Mouse (Mus musculus): ENCODE measurements at regions not wholly inside any gene's neighbourhood (a gene's known extent, or its start where the extent isn't known, plus 50 kb on each side); places are given as distances from the start of the nearest gene placed in this dataset.

DNA sequence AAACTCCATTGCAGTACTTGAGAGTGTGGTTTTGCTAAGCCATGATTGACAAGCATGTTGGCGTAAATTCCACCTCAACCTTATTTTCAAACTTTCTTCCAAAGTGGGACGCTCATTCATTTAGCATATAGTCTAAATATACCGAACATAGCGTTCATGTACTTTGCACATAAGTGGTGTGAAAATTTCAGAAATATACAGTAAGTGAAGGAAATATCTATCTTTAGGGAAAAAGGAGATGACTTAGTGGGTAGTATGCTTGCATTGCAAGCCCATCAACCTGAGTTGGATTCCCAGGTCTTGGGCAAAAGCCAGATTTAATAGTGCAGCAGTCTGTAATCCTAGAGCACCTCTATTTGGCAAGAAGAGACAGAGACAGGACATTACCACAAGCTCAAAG, 493.8 kb upstream of the Cdh6 start:
- Histone ChIP-seq H3K9ac (ENCODE audit: low read depth, low read length) (no peak overlapping the region), H3K4me3 (ENCODE audit: insufficient read depth, low read depth, low read length) (no peak overlapping the region), H3K27ac (replicated peaks; ENCODE audit: insufficient read depth, low read depth, low read length) (no peak overlapping the region), H3K79me2 (ENCODE audit: control insufficient read depth, insufficient read depth, low read length) (no peaks in the 10 kb centered on the region), H3K36me3 (ENCODE audit: control insufficient read depth, insufficient read depth, low read length) (no peaks in the 10 kb centered on the region), H3K4me1 (ENCODE audit: control insufficient read depth, insufficient read depth, low read length) (no peaks in the 10 kb centered on the region), H3K27me3 (ENCODE audit: control insufficient read depth, insufficient read depth, low read length) (no peaks in the 10 kb centered on the region)
- no peak for TF ChIP-seq POLR2A (IDR thresholded peaks at IDR 0.05; ENCODE audit: extremely low read depth, insufficient read depth, low read length)
- TF ChIP-seq CTCF (IDR thresholded peaks at IDR 0.05; ENCODE audit: low read depth, low read length), result no peak
- no peak for DNase-seq (ENCODE audit: extremely low read depth, low read depth, low spot score)
- 92% methylated on average over 4 of the region's 4 CpGs for WGBS

DNA sequence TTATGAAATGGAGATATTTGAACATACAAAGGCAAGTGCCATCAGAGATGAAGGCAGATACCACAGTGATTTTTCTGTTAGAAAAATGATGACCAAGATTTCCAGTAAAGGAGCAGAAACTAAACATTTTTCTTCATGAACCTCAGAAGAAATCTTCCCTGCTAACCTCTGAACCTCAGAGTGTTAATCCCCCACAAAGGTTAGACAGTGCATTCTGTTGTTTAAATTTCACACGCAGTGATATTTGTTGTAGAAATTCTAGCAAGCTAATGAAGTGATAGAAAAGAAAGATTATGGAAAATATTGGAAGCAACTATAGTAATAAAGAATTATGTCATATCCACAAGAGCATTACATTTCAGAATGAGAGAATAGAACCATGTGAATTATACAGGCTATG, 488.8 kb upstream of the Cdh6 start:
- Histone ChIP-seq H3K79me2 (ENCODE audit: control insufficient read depth, insufficient read depth, low read length) (no peaks in the 10 kb centered on the region), H3K36me3 (ENCODE audit: control insufficient read depth, insufficient read depth, low read length) (no peaks in the 10 kb centered on the region), H3K9ac (ENCODE audit: low read depth, low read length) (no peak overlapping the region), H3K27me3 (ENCODE audit: control insufficient read depth, insufficient read depth, low read length) (no peaks in the 10 kb centered on the region), H3K4me3 (ENCODE audit: insufficient read depth, low read depth, low read length) (no peak overlapping the region), H3K4me1 (ENCODE audit: control insufficient read depth, insufficient read depth, low read length) (no peaks in the 10 kb centered on the region), H3K27ac (replicated peaks; ENCODE audit: insufficient read depth, low read depth, low read length) (no peak overlapping the region)
- DNase-seq (ENCODE audit: extremely low read depth, low read depth, low spot score), result no peak
- TF ChIP-seq POLR2A (IDR thresholded peaks at IDR 0.05; ENCODE audit: extremely low read depth, insufficient read depth, low read length), result no peak
- WGBS, result 84% methylated on average over 1 of the region's 1 CpGs

DNA sequence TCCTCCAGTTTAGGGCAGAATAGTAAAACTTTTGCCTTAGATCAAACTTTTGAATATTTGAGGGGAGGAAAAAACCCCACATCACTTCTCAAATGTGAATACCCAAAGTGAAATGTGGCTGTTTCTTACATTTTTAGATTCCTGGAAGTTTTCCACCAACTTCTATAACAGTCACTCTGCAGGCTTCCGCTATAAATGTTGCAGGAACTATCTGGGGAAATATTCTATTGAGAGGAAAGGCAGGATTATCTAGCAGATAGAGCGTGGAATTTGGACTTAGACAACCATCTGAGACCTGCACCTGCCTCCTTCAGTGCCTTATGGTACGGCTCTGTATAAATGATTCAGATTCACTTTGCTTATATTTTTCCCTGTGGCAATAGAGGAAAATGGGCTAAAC, 481.6 kb upstream of the Cdh6 start:
- Histone ChIP-seq H3K27me3 (ENCODE audit: control insufficient read depth, insufficient read depth, low read length) (no peaks in the 10 kb centered on the region), H3K36me3 (ENCODE audit: control insufficient read depth, insufficient read depth, low read length) (no peaks in the 10 kb centered on the region), H3K9ac (ENCODE audit: low read depth, low read length) (no peak overlapping the region), H3K79me2 (ENCODE audit: control insufficient read depth, insufficient read depth, low read length) (no peaks in the 10 kb centered on the region), H3K27ac (replicated peaks; ENCODE audit: insufficient read depth, low read depth, low read length) (no peak overlapping the region), H3K4me3 (ENCODE audit: insufficient read depth, low read depth, low read length) (no peak overlapping the region), H3K4me1 (ENCODE audit: control insufficient read depth, insufficient read depth, low read length) (no peaks in the 10 kb centered on the region)
- DNase-seq (ENCODE audit: extremely low read depth, low read depth, low spot score), result no peak
- TF ChIP-seq POLR2A (IDR thresholded peaks at IDR 0.05; ENCODE audit: extremely low read depth, insufficient read depth, low read length) (no peak), CTCF (IDR thresholded peaks at IDR 0.05; ENCODE audit: low read depth, low read length) (no peak)
- 79% methylated on average over 3 of the region's 3 CpGs for WGBS

DNA sequence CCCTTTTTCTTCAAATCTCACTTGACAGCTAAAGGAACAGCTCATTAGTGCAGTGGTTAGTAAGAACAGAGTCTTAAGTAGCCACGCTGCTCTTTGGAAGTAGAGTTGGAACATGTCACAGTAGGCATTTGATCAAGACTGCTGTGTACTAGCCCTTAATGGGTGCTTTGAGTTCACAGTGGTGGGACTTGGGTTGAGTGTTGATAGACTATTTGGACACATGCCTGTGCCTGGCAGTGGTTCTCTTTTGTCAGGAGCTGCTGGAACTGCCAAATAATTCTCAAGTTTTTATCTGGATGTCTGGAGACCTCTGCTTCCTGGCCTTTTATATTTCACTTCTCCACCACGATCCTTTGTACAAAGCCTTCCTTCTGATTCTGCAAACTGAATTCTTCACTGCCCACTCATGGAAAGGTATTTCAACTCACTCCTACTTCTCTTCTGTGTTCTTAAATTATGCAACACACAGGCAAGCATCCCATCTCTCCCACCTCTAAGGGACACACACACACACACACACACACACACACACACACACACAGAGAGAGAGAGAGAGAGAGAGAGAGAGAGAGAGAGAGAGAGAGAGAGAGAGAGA, 462.0 kb upstream of the Cdh6 start:
- H3K4me3 ChIP-seq (ENCODE audit: insufficient read depth, low read depth, low read length), result no peak overlapping the region
- no peaks in the 10 kb centered on the region for H3K27me3 ChIP-seq (ENCODE audit: control insufficient read depth, insufficient read depth, low read length)
- no peak for DNase-seq (ENCODE audit: extremely low read depth, low read depth, low spot score)
- 73% methylated on average over 2 of the region's 2 CpGs for WGBS
- no peaks in the 10 kb centered on the region for H3K4me1 ChIP-seq (ENCODE audit: control insufficient read depth, insufficient read depth, low read length)
- TF ChIP-seq CTCF (IDR thresholded peaks at IDR 0.05; ENCODE audit: low read depth, low read length) (no peak), POLR2A (IDR thresholded peaks at IDR 0.05; ENCODE audit: extremely low read depth, insufficient read depth, low read length) (no peak)
- no peaks in the 10 kb centered on the region for H3K36me3 ChIP-seq (ENCODE audit: control insufficient read depth, insufficient read depth, low read length)
- no peaks in the 10 kb centered on the region for H3K79me2 ChIP-seq (ENCODE audit: control insufficient read depth, insufficient read depth, low read length)
- H3K27ac ChIP-seq (replicated peaks; ENCODE audit: insufficient read depth, low read depth, low read length), result no peak overlapping the region
- H3K9ac ChIP-seq (ENCODE audit: low read depth, low read length), result no peak overlapping the region

DNA sequence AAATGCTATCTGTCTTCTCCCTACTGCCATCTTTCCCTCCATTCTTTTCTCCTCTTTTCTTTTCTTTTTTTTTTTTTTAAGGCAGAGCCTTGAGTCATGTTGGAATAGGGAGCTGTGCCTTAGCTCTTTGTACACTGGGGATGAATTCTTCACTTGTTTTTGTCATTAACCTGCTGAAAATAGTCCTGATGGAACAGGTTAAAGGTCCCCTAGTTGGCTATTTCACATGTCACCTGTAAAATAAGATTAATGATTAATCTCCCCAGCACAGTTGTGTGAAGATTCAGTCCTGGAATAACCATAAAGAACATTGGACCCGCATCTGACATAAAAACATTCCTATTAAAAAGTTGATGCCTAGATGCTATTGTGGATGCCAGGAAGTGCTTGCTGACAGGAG, 428.7 kb upstream of the Cdh6 start:
- Histone ChIP-seq H3K27ac (replicated peaks; ENCODE audit: insufficient read depth, low read depth, low read length) (no peak overlapping the region), H3K9ac (ENCODE audit: low read depth, low read length) (no peak overlapping the region), H3K79me2 (ENCODE audit: control insufficient read depth, insufficient read depth, low read length) (no peaks in the 10 kb centered on the region), H3K27me3 (ENCODE audit: control insufficient read depth, insufficient read depth, low read length) (no peaks in the 10 kb centered on the region), H3K36me3 (ENCODE audit: control insufficient read depth, insufficient read depth, low read length) (no peaks in the 10 kb centered on the region), H3K4me1 (ENCODE audit: control insufficient read depth, insufficient read depth, low read length) (no peaks in the 10 kb centered on the region), H3K4me3 (ENCODE audit: insufficient read depth, low read depth, low read length) (no peak overlapping the region)
- DNase-seq (ENCODE audit: extremely low read depth, low read depth, low spot score), result peak; percentile 33
- no peak for TF ChIP-seq CTCF (IDR thresholded peaks at IDR 0.05; ENCODE audit: low read depth, low read length)
- no peak for TF ChIP-seq POLR2A (IDR thresholded peaks at IDR 0.05; ENCODE audit: extremely low read depth, insufficient read depth, low read length)
- 24% methylated on average over 1 of the region's 1 CpGs for WGBS

DNA sequence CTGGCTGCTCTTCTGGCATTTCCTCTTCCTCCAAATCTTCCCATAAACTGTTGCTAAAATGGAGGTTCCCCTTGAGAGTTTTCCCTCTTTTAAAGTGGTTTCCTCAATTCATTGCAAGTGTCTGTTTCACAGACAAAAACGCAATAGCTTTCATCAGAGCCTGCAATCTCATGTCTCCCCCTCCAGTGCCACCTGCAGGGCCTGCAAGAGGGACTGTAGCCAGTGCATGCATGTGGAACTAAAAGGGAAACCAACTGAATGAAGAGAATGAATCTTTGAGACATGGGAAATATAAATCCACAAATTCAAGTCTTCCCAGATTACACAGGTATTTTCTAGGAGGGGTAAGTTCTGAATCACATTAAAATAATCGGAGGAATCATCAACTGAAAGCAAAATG, 424.4 kb upstream of the Cdh6 start:
- no peaks in the 10 kb centered on the region for H3K79me2 ChIP-seq (ENCODE audit: control insufficient read depth, insufficient read depth, low read length)
- DNase-seq (ENCODE audit: extremely low read depth, low read depth, low spot score), result no peak
- no peak overlapping the region for H3K4me3 ChIP-seq (ENCODE audit: insufficient read depth, low read depth, low read length)
- no peaks in the 10 kb centered on the region for H3K4me1 ChIP-seq (ENCODE audit: control insufficient read depth, insufficient read depth, low read length)
- H3K9ac ChIP-seq (ENCODE audit: low read depth, low read length), result no peak overlapping the region
- no peak overlapping the region for H3K27ac ChIP-seq (replicated peaks; ENCODE audit: insufficient read depth, low read depth, low read length)
- no peaks in the 10 kb centered on the region for H3K27me3 ChIP-seq (ENCODE audit: control insufficient read depth, insufficient read depth, low read length)
- TF ChIP-seq POLR2A (IDR thresholded peaks at IDR 0.05; ENCODE audit: extremely low read depth, insufficient read depth, low read length), result no peak
- TF ChIP-seq CTCF (IDR thresholded peaks at IDR 0.05; ENCODE audit: low read depth, low read length), result no peak
- WGBS, result 64% methylated on average over 2 of the region's 2 CpGs
- H3K36me3 ChIP-seq (ENCODE audit: control insufficient read depth, insufficient read depth, low read length), result no peaks in the 10 kb centered on the region

All from liver, adult 2 months (tissue).